Mouse (Mus musculus) liver, embryonic 14.5 days (tissue): Measurements from ENCODE around the gene Foxred2.

Experiments
- CTCF ChIP-seq: IDR thresholded peaks from 2 replicates; pipeline ENCODE4 v1.5.1; 2016; ENCODE audit warnings: antibody characterized with exemption, low read depth, control low read depth
- EP300 ChIP-seq: IDR thresholded peaks from 2 replicates; pipeline ENCODE4 v1.6.1; 2016; ENCODE audit warnings: antibody characterized with exemption, low read depth

GRCm38 (mm10) chr15:77934326-77934725 lies 22.2 kb downstream of the Foxred2 start:
- TF ChIP-seq CTCF: no peak
- TF ChIP-seq EP300: no peak
